Mouse (Mus musculus) lung, postnatal 10 days (tissue): ENCODE results near the gene Tmem37.

Experiments
- DNase-seq: peaks from one replicate; pipeline ENCODE4 v3.0.0; 2021

Tmem37 gene

GRCm38 (mm10) chr1:120090880-120091570 is 17.2 kb upstream of the Tmem37 start:
- no peak for DNase-seq

- no peak for DNase-seq
Observed at GRCm38 (mm10) chr1:120089180-120089579, 15.3 kb upstream of the Tmem37 start.

GRCm38 (mm10) chr1:120086644-120087043 is 12.8 kb upstream of the Tmem37 start:
- DNase-seq = no peak

- no peak for DNase-seq
Observed at GRCm38 (mm10) chr1:120085696-120086095, 11.8 kb upstream of the Tmem37 start.

GRCm38 (mm10) chr1:120083921-120084517 is 10.1 kb upstream of the Tmem37 start:
- DNase-seq = no peak

- DNase-seq = peak; percentile 83
Observed at GRCm38 (mm10) chr1:120082957-120083585, 9.2 kb upstream of the Tmem37 start.

GRCm38 (mm10) chr1:120080632-120081031 is 6.8 kb upstream of the Tmem37 start:
- DNase-seq = no peak

GRCm38 (mm10) chr1:120077746-120078410 is 4.0 kb upstream of the Tmem37 start:
- DNase-seq = no peak

GRCm38 (mm10) chr1:120075507-120075906 is 1.6 kb upstream of the Tmem37 start:
- no peak for DNase-seq

GRCm38 (mm10) chr1:120074931-120075330 is 1.1 kb upstream of the Tmem37 start:
- no peak for DNase-seq

GRCm38 (mm10) chr1:120074307-120074702 is 431 bp upstream of the Tmem37 start:
- DNase-seq = no peak

GRCm38 (mm10) chr1:120072900-120073299 is 974 bp downstream of the Tmem37 start:
- DNase-seq = peak; percentile 73

GRCm38 (mm10) chr1:120071133-120071532 is 2.7 kb downstream of the Tmem37 start:
- no peak for DNase-seq

- DNase-seq = no peak
Observed at GRCm38 (mm10) chr1:120070168-120070567, 3.7 kb downstream of the Tmem37 start.

- DNase-seq = no peak
Observed at GRCm38 (mm10) chr1:120069120-120069519, 4.8 kb downstream of the Tmem37 start.

GRCm38 (mm10) chr1:120066625-120067024 is 7.2 kb downstream of the Tmem37 start:
- no peak for DNase-seq

GRCm38 (mm10) chr1:120066159-120066558 is 7.7 kb downstream of the Tmem37 start:
- DNase-seq = no peak

- DNase-seq = no peak
Observed at GRCm38 (mm10) chr1:120064036-120064682, 9.7 kb downstream of the Tmem37 start.

GRCm38 (mm10) chr1:120062231-120062630 is 11.6 kb downstream of the Tmem37 start:
- no peak for DNase-seq

GRCm38 (mm10) chr1:120060687-120061086 is 13.2 kb downstream of the Tmem37 start:
- no peak for DNase-seq

GRCm38 (mm10) chr1:120057674-120058430 is 16.0 kb downstream of the Tmem37 start:
- DNase-seq = peak; percentile 35

- DNase-seq = peak; percentile 42
Observed at GRCm38 (mm10) chr1:120057044-120057443, 16.8 kb downstream of the Tmem37 start.
